Mouse (Mus musculus) NIH3T3 (cell line): ENCODE data around the gene Ctnnd2.

ENCODE experiments used
- DNase-seq: peaks from one replicate; pipeline ENCODE4 v3.0.0-alpha.2; 2012; ENCODE audit warnings: low read depth

The Ctnnd2 gene

GRCm38 (mm10) chr15:30541459-30541858 lies 369.1 kb downstream of the Ctnnd2 start:
- no peak for DNase-seq

GRCm38 (mm10) chr15:30548263-30548662 lies 375.9 kb downstream of the Ctnnd2 start:
- DNase-seq, result no peak

- DNase-seq, result no peak
These were observed 378.6 kb downstream of the Ctnnd2 start for GRCm38 (mm10) chr15:30550956-30551355.

GRCm38 (mm10) chr15:30553910-30554406 lies 381.6 kb downstream of the Ctnnd2 start:
- no peak for DNase-seq

GRCm38 (mm10) chr15:30555787-30556186 lies 383.4 kb downstream of the Ctnnd2 start:
- no peak for DNase-seq

- DNase-seq, result no peak
These were observed 390.0 kb downstream of the Ctnnd2 start for GRCm38 (mm10) chr15:30562375-30562774.

- DNase-seq, result no peak
These were observed 392.2 kb downstream of the Ctnnd2 start for GRCm38 (mm10) chr15:30564594-30564993.

- no peak for DNase-seq
These were observed 397.9 kb downstream of the Ctnnd2 start for GRCm38 (mm10) chr15:30570254-30570800.

GRCm38 (mm10) chr15:30587446-30587845 lies 415.1 kb downstream of the Ctnnd2 start:
- no peak for DNase-seq

GRCm38 (mm10) chr15:30590865-30591264 lies 418.5 kb downstream of the Ctnnd2 start:
- DNase-seq, result no peak

GRCm38 (mm10) chr15:30595507-30595906 lies 423.1 kb downstream of the Ctnnd2 start:
- no peak for DNase-seq

GRCm38 (mm10) chr15:30610613-30611012 lies 438.2 kb downstream of the Ctnnd2 start:
- DNase-seq, result no peak

GRCm38 (mm10) chr15:30615451-30615850 lies 443.1 kb downstream of the Ctnnd2 start:
- DNase-seq, result no peak

GRCm38 (mm10) chr15:30616861-30617260 lies 444.5 kb downstream of the Ctnnd2 start:
- DNase-seq, result no peak

- no peak for DNase-seq
These were observed 445.5 kb downstream of the Ctnnd2 start for GRCm38 (mm10) chr15:30617932-30618331.

GRCm38 (mm10) chr15:30628524-30628923 lies 456.1 kb downstream of the Ctnnd2 start:
- DNase-seq, result no peak

GRCm38 (mm10) chr15:30632113-30632735 lies 459.8 kb downstream of the Ctnnd2 start:
- DNase-seq, result no peak

GRCm38 (mm10) chr15:30633917-30634316 lies 461.5 kb downstream of the Ctnnd2 start:
- DNase-seq, result no peak

GRCm38 (mm10) chr15:30634522-30634921 lies 462.1 kb downstream of the Ctnnd2 start:
- no peak for DNase-seq

- DNase-seq, result no peak
These were observed 468.3 kb downstream of the Ctnnd2 start for GRCm38 (mm10) chr15:30640651-30641050.

- no peak for DNase-seq
These were observed 473.3 kb downstream of the Ctnnd2 start for GRCm38 (mm10) chr15:30645688-30646087.

GRCm38 (mm10) chr15:30646501-30647431 lies 474.4 kb downstream of the Ctnnd2 start:
- DNase-seq, result no peak
